Mouse (Mus musculus) thymus, adult 2 months (tissue): ENCODE data around the gene Coro2b.

Experiments used
- CTCF ChIP-seq: fragments of 200-500 bp; IDR thresholded peaks from 2 replicates; pipeline ENCODE4 v1.5.1; 2012; ENCODE audit warnings: mild to moderate bottlenecking, control low read depth, low read length, moderate library complexity, borderline replicate concordance; ENCODE audit not compliant: control insufficient read depth, poor library complexity, insufficient read depth; ENCODE audit errors: extremely low read depth
- POLR2A ChIP-seq: fragments of 200-500 bp; IDR thresholded peaks from 2 replicates; pipeline ENCODE4 v1.6.1; 2012; ENCODE audit warnings: mild to moderate bottlenecking, low read length, control low read depth, moderate library complexity; ENCODE audit not compliant: control insufficient read depth, poor library complexity, insufficient read depth; ENCODE audit errors: extremely low read depth

DNA sequence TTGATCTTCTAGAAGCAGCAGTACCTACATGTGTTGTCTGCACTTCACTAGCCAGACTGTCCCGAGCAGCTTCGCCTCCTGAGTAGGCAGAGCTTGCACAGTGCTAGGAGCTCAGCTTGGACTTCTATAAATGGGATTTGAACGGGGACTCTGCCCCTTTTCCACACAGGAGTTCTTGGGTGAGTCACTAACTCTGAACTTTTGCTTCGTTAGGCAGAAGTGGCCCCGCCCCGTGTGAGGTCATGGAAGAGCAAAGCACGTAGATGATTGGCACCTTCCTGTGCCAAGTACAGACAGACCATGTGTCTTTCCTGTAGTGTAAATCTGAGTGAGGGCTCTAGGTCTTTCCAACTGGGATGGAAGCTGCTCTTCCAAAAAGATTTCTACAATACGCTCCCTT, 109.8 kb downstream of the Coro2b start:
- no peak for TF ChIP-seq CTCF
- TF ChIP-seq POLR2A = no peak
